ENCODE assay signal across 8 mouse cellular contexts in the genomic region with DNA sequence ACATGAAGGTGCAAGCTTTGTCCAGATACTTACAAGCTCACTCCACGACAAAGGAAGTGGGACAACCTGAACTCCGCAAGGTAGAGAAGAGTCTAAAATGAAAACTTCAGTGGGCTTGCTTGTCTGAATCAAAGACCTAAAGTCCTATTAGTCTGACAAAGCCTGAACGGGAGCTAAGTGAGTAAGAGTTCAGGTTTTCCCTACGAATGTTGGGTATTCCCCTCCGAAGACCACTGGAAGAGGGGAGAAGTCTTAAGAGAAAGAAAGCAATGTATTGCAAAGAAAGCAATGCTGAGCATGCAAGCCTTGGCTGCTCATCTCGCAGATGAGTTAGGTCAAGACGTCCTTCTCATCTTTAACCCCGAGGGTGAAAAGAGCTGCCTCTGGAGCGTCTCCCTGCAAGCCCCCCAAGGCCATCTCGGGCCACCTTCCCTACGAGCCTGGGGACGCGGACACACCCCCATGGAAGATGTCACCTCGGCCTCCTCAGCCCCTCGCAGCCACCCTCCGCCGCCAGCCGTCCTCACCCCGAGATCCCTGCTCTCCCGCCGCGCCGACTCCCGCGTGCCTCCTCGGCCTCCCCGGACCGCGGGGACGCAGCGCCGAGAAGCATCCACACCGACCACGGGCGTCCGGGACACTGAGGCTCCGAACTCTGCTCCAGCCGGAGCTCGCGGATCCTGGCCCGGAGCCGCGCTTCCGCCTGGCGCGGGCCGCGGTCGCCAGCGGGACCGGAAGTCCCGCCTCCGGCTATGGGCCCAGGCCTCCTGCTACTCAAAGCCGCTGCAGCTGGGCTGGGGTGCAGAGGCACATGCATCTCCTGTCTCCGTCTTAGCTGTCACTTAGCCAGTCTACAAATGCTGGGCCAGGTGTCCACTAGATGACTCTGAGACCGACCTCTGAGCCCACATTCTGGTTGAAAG. TPM values are rescaled to one million over a fixed set of nuclear protein-coding genes. Genes with fewer than 3 reads are reported as not detected.
DNase-seq lines count a peak whose midpoint lies in the region; ATAC-seq and TF ChIP-seq lines count a peak whose summit lies in the region.

A gene (minus strand): TSS at position 727 of the 923 bp plus-strand sequence.

- H3K27ac ChIP-seq in embryonic facial prominence, embryonic 15.5 days (replicated peaks): peak within 1 kb of the TSS; percentile 66
- no peak within 1 kb of the TSS for H3K27ac ChIP-seq in liver, adult 2 months (replicated peaks; ENCODE audit: insufficient read depth, low read depth, low read length)

- H3K4me3 ChIP-seq in embryonic facial prominence, embryonic 15.5 days (replicated peaks): peak within 1 kb of the TSS; percentile 70
- H3K4me3 ChIP-seq in liver, adult 2 months (ENCODE audit: insufficient read depth, low read depth, low read length): peak within 1 kb of the TSS; percentile 99

- H3K4me1 ChIP-seq in embryonic facial prominence, embryonic 15.5 days: peaks cover 23% of the 10 kb centered on the region
- H3K4me1 ChIP-seq in liver, adult 2 months (ENCODE audit: control insufficient read depth, insufficient read depth, low read length): peaks cover 2% of the 10 kb centered on the region

- 2% methylated on average over 56 of the region's 56 CpGs for WGBS in embryonic facial prominence, embryonic 15.5 days
- 5% methylated on average over 56 of the region's 56 CpGs for WGBS in liver, adult 2 months

- no peaks in the 10 kb centered on the region for H3K27me3 ChIP-seq in embryonic facial prominence, embryonic 15.5 days
- H3K27me3 ChIP-seq in liver, adult 2 months (ENCODE audit: control insufficient read depth, insufficient read depth, low read length): no peaks in the 10 kb centered on the region

- H3K4me2 ChIP-seq in embryonic facial prominence, embryonic 15.5 days (replicated peaks): peak within 1 kb of the TSS; percentile 62

- no peaks in the 10 kb centered on the region for H3K36me3 ChIP-seq in embryonic facial prominence, embryonic 15.5 days
- H3K36me3 ChIP-seq in liver, adult 2 months (ENCODE audit: control insufficient read depth, insufficient read depth, low read length): no peaks in the 10 kb centered on the region

- ATAC-seq in embryonic facial prominence, embryonic 15.5 days (ENCODE audit: insufficient number of reproducible peaks, low FRiP score, low TSS enrichment, low read depth): peak; percentile 86
- ATAC-seq in monocyte, adult 5-6 weeks (replicated peaks; ENCODE audit: insufficient number of reproducible peaks, low FRiP score, low TSS enrichment, poor library complexity, severe bottlenecking): peak; percentile 70

- no peaks in the 10 kb centered on the region for H3K9me3 ChIP-seq in embryonic facial prominence, embryonic 15.5 days (replicated peaks)

- no peak for TF ChIP-seq POLR2A in liver, adult 2 months (IDR thresholded peaks at IDR 0.05; ENCODE audit: extremely low read depth, insufficient read depth, low read length)

- no peak for TF ChIP-seq CTCF in liver, adult 2 months (IDR thresholded peaks at IDR 0.05; ENCODE audit: low read depth, low read length)

- H3K79me2 ChIP-seq in liver, adult 2 months (ENCODE audit: control insufficient read depth, insufficient read depth, low read length): no peaks in the 10 kb centered on the region

- peak within 1 kb of the TSS; percentile 88 for H3K9ac ChIP-seq in embryonic facial prominence, embryonic 15.5 days
- peak within 1 kb of the TSS; percentile 99 for H3K9ac ChIP-seq in liver, adult 2 months (ENCODE audit: low read depth, low read length)

- DNase-seq in A20 (ENCODE audit: low read depth, low spot score): peak; percentile 91
- DNase-seq in adrenal gland, postnatal 4 days (ENCODE audit: low spot score in 2 of 2): peak; percentile 41 to 52
- DNase-seq in heart, adult 9 months (ENCODE audit: low spot score in 2 of 2): peak; percentile 72 to 75
- peak; percentile 61 for DNase-seq in kidney, adult 9 months
- DNase-seq in liver, adult 2 months (ENCODE audit: extremely low read depth, low read depth, low spot score): peak; percentile 33
- DNase-seq in spleen, postnatal 36 days (ENCODE audit: low spot score in 2 of 2): peak; percentile 71

RNA-seq across cellular contexts. Expression of the gene that starts here (rescaled TPM):
- 10 to 100 TPM; 18.7 to 21.7 TPM for total RNA-seq in adrenal gland, postnatal 4 days (2021)
- polyA plus RNA-seq in embryonic facial prominence, embryonic 15.5 days (2015; fragmentation: Nextera tagmentation; extraction: Ambion mirVana): 17.8 and 18.3 TPM in 2 replicates
- total RNA-seq in liver, adult 2 months (2014; rRNA removed): 0.83 and 1.1 TPM in 2 replicates
- 1.9 and 3.4 TPM in 2 replicates for polyA plus RNA-seq in liver, adult 2 months (2012; rRNA removed)
- 3.6 to 12.6 TPM (median 6.5 TPM) in 3 replicates for total RNA-seq in monocyte, adult 5-6 weeks (2017)

Comparison
In these comparisons a context has a peak if more than half of its experiments do, and no peak if none do; other contexts are left out.
1. DNase-seq: peak in every context shown above with its lines; median percentile 91 in A20; 74 in heart, adult 9 months; 71 in spleen, postnatal 36 days; 61 in kidney, adult 9 months; 46 in adrenal gland, postnatal 4 days; 33 in liver, adult 2 months.